Mouse (Mus musculus) ovary, postnatal 36 days (tissue): ENCODE results near the gene Kcns3.

Source experiments
- DNase-seq: peaks from one replicate; pipeline ENCODE4 v3.0.0; 2022; ENCODE audit warnings: low spot score, mixed read lengths

Kcns3 gene

DNA sequence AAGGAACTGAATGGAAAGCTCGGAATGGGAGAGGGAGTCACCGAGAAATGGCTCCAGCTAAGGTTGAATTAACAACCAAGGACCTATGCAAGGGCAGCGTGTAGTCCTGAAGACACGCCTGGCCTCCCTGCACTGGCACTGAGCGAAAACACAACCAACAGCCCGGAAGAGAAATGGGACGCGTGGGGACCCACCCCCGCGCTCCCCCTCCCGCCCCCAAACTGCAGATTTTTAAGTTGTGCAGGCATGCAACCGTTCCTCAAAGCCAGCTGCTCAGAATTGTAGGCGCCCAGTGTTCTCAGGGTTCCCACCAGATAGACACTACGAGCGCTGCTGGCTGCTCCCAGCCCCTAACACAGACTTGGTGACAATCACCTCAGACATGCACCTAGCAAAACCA lies at the start of gene Kcns3:
Kcns3 (minus strand) TSS at position 42 of the 400 bp plus-strand sequence.
- no peak for DNase-seq

GRCm38 (mm10) chr12:11198551-11198950 lies 47.7 kb upstream of the Kcns3 start:
- no peak for DNase-seq

DNA sequence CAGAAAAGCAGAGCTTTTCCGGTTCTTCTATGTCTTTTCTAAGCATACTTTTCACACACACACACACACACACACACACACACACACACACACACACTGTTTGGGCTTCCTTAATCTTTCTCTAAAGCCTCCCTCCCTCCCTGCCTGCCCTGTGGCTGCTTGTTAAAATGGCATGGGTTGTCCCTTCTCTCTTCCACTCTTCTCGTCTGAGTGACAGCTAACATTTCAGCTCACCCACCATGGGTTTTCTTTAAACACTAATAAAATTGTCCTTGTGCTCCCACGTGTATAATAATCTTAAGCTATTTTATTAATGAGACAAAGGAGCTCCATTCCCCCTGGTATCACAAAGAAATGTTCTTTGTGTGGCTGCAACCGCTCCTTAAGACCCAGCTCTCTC lies 47.2 kb upstream of the Kcns3 start:
- no peak for DNase-seq

GRCm38 (mm10) chr12:11196830-11197229 lies 46.0 kb upstream of the Kcns3 start:
- no peak for DNase-seq

DNA sequence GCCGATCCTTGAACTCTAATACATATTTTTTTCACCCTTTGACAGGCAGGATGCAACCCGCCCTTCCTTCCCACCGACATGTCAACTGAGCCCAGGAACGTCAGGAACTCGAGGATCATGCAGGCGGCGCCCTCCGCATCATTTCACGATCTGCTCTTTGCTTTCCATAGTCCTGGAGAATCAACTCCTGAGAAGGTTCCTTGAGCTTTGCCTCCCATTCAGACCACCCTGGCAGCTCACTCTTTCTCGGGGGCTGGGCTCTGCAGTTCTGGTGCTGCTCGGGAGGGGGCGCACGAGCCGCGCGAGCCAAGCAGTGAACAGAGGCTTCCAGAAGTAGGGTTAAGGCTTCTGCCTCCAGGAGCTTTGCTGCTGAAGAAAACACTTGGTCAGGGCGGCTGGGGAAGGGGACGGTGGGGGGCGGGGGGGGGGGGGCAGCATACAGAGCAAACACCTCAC lies 45.3 kb upstream of the Kcns3 start:
- DNase-seq, result peak; percentile 82

GRCm38 (mm10) chr12:11195031-11195430 lies 44.2 kb upstream of the Kcns3 start:
- DNase-seq, result no peak

DNA sequence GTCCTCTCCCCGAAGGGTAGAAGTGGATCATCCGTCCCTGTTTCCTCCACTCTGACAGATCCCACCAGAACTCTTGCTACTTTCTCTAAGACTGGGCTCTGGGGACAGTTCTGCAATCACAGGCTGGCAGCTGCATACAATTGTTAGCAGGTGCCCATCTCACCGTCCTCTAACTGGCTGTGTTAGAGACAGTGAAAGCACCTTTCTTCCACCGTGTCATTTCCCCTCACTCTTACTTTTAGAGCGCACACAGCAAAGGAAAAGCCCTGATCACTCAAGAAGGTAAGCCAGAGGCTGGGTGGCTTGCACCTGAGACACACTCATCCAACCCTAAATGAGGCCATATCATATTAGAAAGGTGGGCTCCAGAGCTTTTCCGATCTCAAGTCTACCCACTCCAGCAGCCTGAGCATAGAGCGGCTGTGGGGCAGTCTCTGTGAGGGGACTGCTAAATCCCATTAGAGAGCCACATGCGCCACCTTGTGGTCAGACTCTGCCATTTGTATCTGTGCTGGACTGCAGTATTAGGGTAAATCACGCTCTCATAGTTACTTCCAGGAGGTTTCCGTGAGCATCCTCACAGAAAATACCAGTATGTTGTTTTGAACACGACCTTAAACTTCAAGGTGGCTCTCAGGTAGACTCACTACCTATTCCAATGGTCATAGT lies 27.8 kb upstream of the Kcns3 start:
- DNase-seq, result peak; percentile 84

GRCm38 (mm10) chr12:11177408-11178394 lies 26.8 kb upstream of the Kcns3 start:
- DNase-seq, result no peak

- DNase-seq, result no peak
Observed at GRCm38 (mm10) chr12:11158670-11159069, 7.8 kb upstream of the Kcns3 start.

- no peak for DNase-seq
Observed at GRCm38 (mm10) chr12:11155123-11155522, 4.3 kb upstream of the Kcns3 start.

GRCm38 (mm10) chr12:11153587-11153986 lies 2.7 kb upstream of the Kcns3 start:
- no peak for DNase-seq

DNA sequence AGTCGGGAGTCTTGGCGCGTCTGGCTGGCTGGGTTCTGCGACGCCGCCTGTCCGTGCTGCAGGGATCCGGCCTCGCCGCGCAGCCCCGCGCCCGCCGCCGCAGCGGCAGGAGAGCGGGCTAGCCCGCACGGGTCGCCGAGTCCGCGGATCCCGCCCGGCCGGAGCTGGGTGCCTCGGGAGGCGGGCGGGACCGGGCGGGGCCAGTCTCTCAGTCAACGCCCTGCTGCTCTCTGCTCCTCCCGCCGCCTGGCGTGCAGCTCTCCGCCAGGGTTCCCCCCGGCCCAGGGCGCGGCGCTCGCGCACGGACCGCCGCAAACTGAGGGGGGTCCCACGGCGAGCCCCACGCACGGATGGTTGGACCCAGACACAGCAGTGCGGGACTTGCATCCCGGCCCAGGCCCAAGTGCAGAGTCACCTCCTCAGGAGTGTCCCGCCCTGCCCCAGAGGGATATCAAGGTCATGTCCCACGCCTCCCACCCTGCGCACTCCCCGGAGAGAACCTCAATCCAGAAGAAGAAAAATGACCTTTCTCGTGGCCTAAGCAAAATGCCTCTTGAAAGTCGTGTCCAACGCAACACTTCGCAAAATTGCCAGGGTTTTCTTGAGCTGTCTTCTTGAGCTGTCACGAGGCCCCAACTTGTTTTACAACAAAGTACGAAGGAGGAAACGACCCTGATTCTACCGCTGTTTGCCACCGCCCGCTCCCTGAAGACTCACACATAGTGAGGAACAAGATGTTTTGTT lies 492 bp downstream of the Kcns3 start:
- DNase-seq, result peak; percentile 67

DNA sequence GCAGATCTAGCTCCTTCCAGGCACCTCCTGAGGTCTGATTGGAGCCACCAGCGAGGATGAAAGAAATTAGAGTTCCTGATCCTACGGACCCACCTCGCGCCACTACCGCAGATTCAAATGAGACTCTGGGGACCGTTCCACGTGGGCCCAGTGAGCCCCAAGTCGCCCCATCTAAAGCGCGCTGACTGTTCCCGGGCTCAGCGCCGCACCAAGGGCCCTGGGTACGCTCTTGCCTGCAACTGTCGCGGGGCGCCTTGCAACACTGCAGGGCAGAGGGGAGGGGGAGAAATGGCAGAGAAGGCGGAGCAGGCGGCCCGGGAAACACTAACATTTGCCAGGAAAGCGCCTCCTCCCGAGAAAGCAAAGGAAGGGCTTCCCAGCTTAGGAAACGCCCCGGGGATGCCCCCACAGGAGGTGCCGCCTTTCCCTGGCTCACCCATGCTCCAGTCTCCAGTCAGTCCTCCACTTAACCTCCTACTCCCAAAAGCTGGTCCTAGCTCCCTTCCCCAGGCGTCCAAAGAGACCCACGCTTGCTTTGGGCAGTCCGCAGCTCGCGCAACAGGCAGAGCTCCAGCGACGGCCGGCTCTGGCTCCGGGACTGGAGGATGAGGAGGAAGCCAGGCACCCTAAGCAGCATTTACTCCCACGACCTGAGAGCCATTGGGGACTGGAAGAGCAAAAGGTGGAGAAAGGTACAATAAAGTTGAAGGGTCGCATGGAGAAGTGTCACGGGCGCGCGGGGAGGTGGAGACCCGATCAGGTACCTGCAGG lies 1.2 kb downstream of the Kcns3 start:
- DNase-seq, result peak; percentile 65

GRCm38 (mm10) chr12:11149121-11149420 lies 1.8 kb downstream of the Kcns3 start:
- no peak for DNase-seq

DNA sequence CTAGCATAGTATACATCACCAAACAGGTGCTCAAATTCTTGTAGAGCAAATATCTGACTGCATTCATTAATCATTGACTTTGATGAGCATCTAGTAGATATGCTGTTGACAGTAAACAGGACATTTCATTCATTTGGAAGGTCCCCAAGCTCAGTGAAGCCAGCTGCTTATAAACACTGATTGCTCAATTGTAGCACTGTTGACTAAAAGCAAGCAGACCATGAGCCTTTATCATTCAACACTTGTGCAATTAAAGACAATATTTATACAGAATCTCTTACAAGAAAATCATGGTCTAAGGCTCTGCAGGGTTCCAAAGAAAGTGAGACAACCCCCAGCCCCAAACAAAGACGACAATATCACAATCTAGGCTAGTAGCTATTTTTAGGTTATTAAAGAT lies 6.0 kb downstream of the Kcns3 start:
- DNase-seq, result no peak

GRCm38 (mm10) chr12:11132418-11132817 lies 18.4 kb downstream of the Kcns3 start:
- DNase-seq, result no peak

DNA sequence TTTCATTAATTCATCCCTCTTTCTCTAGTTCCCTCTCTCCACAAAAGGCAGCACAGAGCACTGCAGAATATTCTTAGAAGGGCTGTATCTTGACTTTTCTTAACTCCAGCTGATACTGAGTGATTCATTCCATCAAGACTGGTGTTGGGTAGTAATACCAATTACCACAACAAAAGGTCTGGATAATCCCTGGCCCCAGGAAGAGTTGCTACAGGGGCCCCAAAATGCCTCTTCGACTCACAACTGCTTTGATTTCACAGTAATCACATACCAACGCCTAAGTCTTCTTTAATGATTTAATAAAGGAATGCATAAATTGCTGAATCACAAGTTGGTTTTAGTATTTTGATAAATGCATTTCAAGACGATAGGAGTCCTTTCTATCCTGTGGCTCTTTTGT lies 21.7 kb downstream of the Kcns3 start:
- DNase-seq, result no peak

- no peak for DNase-seq
Observed at GRCm38 (mm10) chr12:11126186-11126759, 24.6 kb downstream of the Kcns3 start.

DNA sequence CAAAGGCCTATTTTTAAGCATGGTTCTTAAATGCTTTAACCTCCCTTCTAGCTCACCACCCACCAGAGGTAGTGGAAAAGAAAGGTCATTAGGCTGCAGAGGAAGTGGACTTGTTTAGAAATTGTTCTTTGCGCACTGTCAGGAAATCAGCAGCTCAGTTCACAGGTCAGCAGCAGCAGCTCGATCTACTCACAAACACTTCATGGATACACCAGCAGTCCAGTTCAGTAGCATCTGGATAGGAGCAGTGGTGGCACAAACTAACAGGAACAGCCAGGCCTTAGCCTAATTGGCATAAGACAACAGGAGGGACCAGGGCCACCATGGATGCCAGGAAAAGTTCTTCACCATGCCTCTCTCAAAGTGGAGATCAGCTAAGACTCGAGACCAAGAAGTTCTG lies 49.3 kb downstream of the Kcns3 start:
- no peak for DNase-seq

- DNase-seq, result no peak
Observed at GRCm38 (mm10) chr12:11088626-11089372, 62.1 kb downstream of the Kcns3 start.

DNA sequence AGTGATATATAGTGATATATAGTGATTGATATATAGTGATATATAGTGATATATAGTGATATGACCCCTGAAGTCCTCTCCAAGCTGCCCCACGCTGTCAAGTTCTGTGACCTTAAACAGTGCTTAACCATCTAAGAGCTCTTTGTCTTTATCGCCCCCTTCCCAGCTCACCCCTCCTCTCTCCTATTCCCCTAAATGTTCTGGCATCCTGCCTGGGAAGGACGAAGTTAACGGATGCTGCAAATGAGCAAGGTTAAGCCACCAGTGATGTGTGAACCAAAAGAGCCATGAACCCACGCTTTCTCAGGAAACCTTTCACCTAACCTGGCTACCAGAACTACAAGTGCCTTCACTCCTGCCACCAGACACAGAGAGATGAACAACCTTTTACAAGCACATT lies 64.0 kb downstream of the Kcns3 start:
- no peak for DNase-seq
